Mouse (Mus musculus) E14TG2a.4 (cell line): ENCODE results near the gene Nav1.

Source experiments
- CTCF ChIP-seq: conservative IDR thresholded peaks from 2 replicates; pipeline ENCODE4 v1.5.1; 2014; ENCODE audit warnings: low read length
- NANOG ChIP-seq: IDR thresholded peaks from 2 replicates; pipeline ENCODE4 v1.6.1; 2014; ENCODE audit warnings: borderline replicate concordance, low read length, mixed read lengths
- POU5F1 ChIP-seq: IDR thresholded peaks from 2 replicates; pipeline ENCODE4 v1.6.1; 2014; ENCODE audit warnings: low read length, borderline replicate concordance

- TF ChIP-seq CTCF (no peak), NANOG (no peak), POU5F1 (no peak)
Measured at GRCm38 (mm10) chr1:135429901-135430668, 177.0 kb downstream of the Nav1 start, which contains the start of gene Ipo9.
